Mouse (Mus musculus) hindbrain, embryonic 13.5 days (tissue): ENCODE measurements at regions not wholly inside any gene's neighbourhood (a gene's known extent, or its start where the extent isn't known, plus 50 kb on each side); places are given as distances from the start of the nearest gene placed in this dataset.
"Not testable (repeated sequence)": the region's sequence is repeated elsewhere in the genome, so short reads cannot be mapped to it uniquely, and the experiment has no call there.

Experiments used
- ATAC-seq: fragments of 200-750 bp; cut with Nextera tagmentation; 2 replicates; pipeline ENCODE4 v1.8.0; 2017; ENCODE audit warnings: moderate TSS enrichment; ENCODE audit not compliant: low FRiP score
- H3K27ac ChIP-seq: fragments of 300-500 bp; sonication (generic); 2 replicates; pipeline ENCODE4 v1.5.1; 2015; ENCODE audit warnings: inconsistent platforms, mild to moderate bottlenecking, moderate library complexity
- H3K27me3 ChIP-seq: fragments of 300-500 bp; sonication (generic); 2 replicates; pipeline ENCODE4 v1.6.1; 2015; ENCODE audit warnings: mild to moderate bottlenecking, inconsistent platforms
- H3K36me3 ChIP-seq: fragments of 300-500 bp; sonication (generic); 2 replicates; pipeline ENCODE4 v1.6.1; 2015; ENCODE audit warnings: mild to moderate bottlenecking, inconsistent platforms
- H3K4me1 ChIP-seq: fragments of 300-500 bp; sonication (generic); replicated peaks from 2 replicates; pipeline ENCODE4 v1.6.1; 2015; ENCODE audit warnings: inconsistent platforms
- H3K4me2 ChIP-seq: fragments of 300-500 bp; sonication (generic); 2 replicates; pipeline ENCODE4 v1.6.1; 2015; ENCODE audit warnings: inconsistent platforms, mild to moderate bottlenecking, moderate library complexity
- H3K4me3 ChIP-seq: fragments of 300-500 bp; sonication (generic); 2 replicates; pipeline ENCODE4 v1.5.1; 2015; ENCODE audit warnings: mild to moderate bottlenecking, inconsistent platforms
- H3K9ac ChIP-seq: fragments of 300-500 bp; sonication (generic); 2 replicates; pipeline ENCODE4 v1.6.1; 2015; ENCODE audit warnings: mild to moderate bottlenecking, inconsistent platforms
- H3K9me3 ChIP-seq: fragments of 300-500 bp; sonication (generic); 2 replicates; pipeline ENCODE4 v1.6.1; 2016; ENCODE audit warnings: inconsistent platforms
- whole genome bisulfite sequencing: fragments of 180-500 bp; shearing (Covaris S2); methylation state at CpG from one replicate; pipeline ENCODE4 v1.1.7; 2015; 5-methylcytosine and 5-hydroxymethylcytosine counted together

DNA sequence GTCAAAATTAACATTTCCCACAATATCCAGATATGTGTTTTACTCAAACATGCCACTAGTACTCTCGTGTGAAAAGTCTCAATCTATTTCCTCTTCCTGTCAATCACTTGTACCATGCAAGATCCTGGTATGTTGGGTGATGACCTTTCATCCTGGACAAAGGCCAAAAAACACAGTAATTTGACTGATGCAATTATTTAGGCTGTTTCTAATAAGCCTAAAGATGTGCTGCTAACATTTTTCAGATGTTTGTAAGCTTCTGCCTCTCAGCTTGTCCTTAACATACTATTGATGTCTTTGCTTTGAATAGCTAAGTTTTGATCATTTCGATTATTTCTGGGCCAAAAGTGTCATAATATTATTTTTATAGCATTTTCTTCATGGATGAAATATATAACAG is 418.4 kb upstream of the Arrdc4 start:
- Histone ChIP-seq H3K9me3 (no peaks in the 10 kb centered on the region), H3K4me3 (no peak overlapping the region), H3K4me2 (no peak overlapping the region), H3K27me3 (no peaks in the 10 kb centered on the region), H3K9ac (no peak overlapping the region), H3K36me3 (no peaks in the 10 kb centered on the region), H3K4me1 (no peaks in the 10 kb centered on the region), H3K27ac (no peak overlapping the region)
- whole genome bisulfite sequencing: 60% methylated on average over 2 of the region's 2 CpGs
- ATAC-seq: no peak

- no peaks in the 10 kb centered on the region for H3K9me3 ChIP-seq
- ATAC-seq: no peak
- no peaks in the 10 kb centered on the region for H3K27me3 ChIP-seq
- H3K4me3 ChIP-seq: no peak overlapping the region
- H3K9ac ChIP-seq: no peak overlapping the region
- WGBS: 75% methylated on average over 4 of the region's 4 CpGs
- H3K27ac ChIP-seq: no peak overlapping the region
- no peaks in the 10 kb centered on the region for H3K36me3 ChIP-seq
- no peak overlapping the region for H3K4me2 ChIP-seq
- no peaks in the 10 kb centered on the region for H3K4me1 ChIP-seq
These were observed 412.9 kb upstream of the Arrdc4 start for GRCm38 (mm10) chr7:69161916-69162315.

DNA sequence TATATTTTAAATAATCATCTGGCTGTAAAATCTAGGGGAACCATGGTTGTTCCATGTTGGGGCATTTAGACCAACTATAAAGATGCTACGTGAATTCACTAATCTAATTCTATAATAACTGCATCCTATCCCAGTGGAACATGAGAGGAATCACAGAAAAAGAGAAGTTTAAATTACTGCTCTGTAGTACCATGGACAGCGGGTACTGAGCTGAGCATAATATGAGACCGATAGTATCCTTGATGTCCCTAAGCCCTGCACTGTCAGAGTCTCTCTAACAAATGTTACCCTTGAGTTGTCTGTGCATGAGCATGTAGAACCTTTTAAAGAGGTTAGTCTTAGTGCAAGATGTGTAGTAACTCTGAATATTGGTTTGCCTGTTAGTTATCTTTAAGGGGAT is 393.3 kb upstream of the Arrdc4 start:
- no peaks in the 10 kb centered on the region for H3K9me3 ChIP-seq
- ATAC-seq: no peak
- no peak overlapping the region for H3K27ac ChIP-seq
- no peak overlapping the region for H3K4me2 ChIP-seq
- H3K27me3 ChIP-seq: no peaks in the 10 kb centered on the region
- H3K4me3 ChIP-seq: no peak overlapping the region
- no peaks in the 10 kb centered on the region for H3K4me1 ChIP-seq
- H3K9ac ChIP-seq: no peak overlapping the region
- 86% methylated on average over 3 of the region's 3 CpGs for WGBS
- no peaks in the 10 kb centered on the region for H3K36me3 ChIP-seq

- Histone ChIP-seq H3K36me3 (no peaks in the 10 kb centered on the region), H3K9ac (no peak overlapping the region), H3K4me1 (no peaks in the 10 kb centered on the region), H3K27me3 (no peaks in the 10 kb centered on the region), H3K4me3 (no peak overlapping the region), H3K4me2 (no peak overlapping the region), H3K27ac (no peak overlapping the region), H3K9me3 (no peaks in the 10 kb centered on the region)
- ATAC-seq: no peak
- WGBS: 80% methylated on average over 2 of the region's 2 CpGs
These were observed 384.4 kb upstream of the Arrdc4 start for GRCm38 (mm10) chr7:69133441-69133840.

- H3K9me3 ChIP-seq, H3K36me3 ChIP-seq, H3K4me3 ChIP-seq, ATAC-seq, H3K27me3 ChIP-seq, H3K4me1 ChIP-seq, H3K9ac ChIP-seq, H3K4me2 ChIP-seq, H3K27ac ChIP-seq: not testable (repeated sequence)
- WGBS: 100% methylated on average over 2 of the region's 4 CpGs
These were observed 352.7 kb upstream of the Arrdc4 start for GRCm38 (mm10) chr7:69101770-69102169.

DNA sequence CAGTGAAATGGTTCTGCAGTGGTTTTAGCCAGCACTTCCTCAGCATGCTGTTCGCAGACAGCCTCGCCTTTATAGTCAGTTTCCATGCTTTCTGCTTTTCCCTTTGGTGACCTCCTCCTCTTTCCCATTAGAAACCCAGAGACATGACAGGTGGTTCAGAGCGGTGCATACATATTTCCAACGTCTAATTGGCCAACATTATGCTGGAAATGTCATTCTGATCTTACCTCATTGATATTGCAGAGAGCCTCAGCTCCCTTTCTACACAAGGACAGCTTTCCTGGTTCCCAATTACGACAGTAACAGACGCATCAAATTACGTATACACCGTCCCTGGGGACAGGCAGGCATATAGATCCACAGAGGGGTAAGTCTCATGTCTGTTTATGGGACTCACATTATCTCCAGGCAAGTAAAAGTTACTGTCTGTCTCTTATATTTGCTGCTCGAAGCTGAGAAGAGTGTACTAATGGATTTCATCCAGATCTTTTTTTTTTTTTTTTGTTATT is 348.6 kb upstream of the Arrdc4 start:
- Histone ChIP-seq H3K4me1 (peaks cover 5% of the 10 kb centered on the region; the same call in 1 of the 2 replicates), H3K36me3 (no peaks in the 10 kb centered on the region), H3K4me2 (no peak overlapping the region), H3K27ac (no peak overlapping the region), H3K27me3 (no peaks in the 10 kb centered on the region), H3K9me3 (no peaks in the 10 kb centered on the region), H3K9ac (no peak overlapping the region), H3K4me3 (no peak overlapping the region)
- WGBS: 49% methylated on average over 9 of the region's 9 CpGs
- ATAC-seq: no peak

GRCm38 (mm10) chr7:69074780-69075179 is 325.7 kb upstream of the Arrdc4 start:
- 89% methylated on average over 7 of the region's 7 CpGs for WGBS
- Histone ChIP-seq H3K27me3 (no peaks in the 10 kb centered on the region), H3K4me1 (no peaks in the 10 kb centered on the region), H3K9me3 (no peaks in the 10 kb centered on the region), H3K4me2 (no peak overlapping the region), H3K9ac (no peak overlapping the region), H3K4me3 (no peak overlapping the region), H3K27ac (no peak overlapping the region), H3K36me3 (no peaks in the 10 kb centered on the region)
- no peak for ATAC-seq

DNA sequence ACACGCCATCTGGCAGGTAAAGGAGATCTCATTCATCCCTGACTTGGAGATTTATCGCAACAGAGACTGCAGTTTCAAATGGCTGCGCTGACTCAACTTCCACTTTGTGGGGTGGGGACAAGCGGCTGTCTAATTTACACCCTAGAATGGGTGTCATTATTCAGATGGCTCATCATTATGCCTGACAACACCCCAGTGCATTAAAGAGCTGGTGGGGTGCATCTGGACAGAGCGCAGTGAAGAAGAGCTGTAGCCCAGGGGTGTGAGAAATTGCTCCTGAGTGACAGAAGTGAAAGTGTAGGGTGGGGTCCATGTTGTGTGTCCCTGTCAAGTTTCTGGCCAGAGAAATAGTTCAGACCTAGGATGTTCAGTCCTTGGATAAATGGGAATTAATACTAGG is 314.0 kb upstream of the Arrdc4 start:
- Histone ChIP-seq H3K9me3 (no peaks in the 10 kb centered on the region), H3K27me3 (no peaks in the 10 kb centered on the region), H3K4me3 (no peak overlapping the region), H3K36me3 (no peaks in the 10 kb centered on the region), H3K9ac (no peak overlapping the region), H3K27ac (0 out of 2 replicates have a peak overlapping the region, but pooled peaks have one; percentile 60), H3K4me2 (no peak overlapping the region), H3K4me1 (peaks cover 20% of the 10 kb centered on the region)
- no peak for ATAC-seq
- 61% methylated on average over 5 of the region's 5 CpGs for WGBS

DNA sequence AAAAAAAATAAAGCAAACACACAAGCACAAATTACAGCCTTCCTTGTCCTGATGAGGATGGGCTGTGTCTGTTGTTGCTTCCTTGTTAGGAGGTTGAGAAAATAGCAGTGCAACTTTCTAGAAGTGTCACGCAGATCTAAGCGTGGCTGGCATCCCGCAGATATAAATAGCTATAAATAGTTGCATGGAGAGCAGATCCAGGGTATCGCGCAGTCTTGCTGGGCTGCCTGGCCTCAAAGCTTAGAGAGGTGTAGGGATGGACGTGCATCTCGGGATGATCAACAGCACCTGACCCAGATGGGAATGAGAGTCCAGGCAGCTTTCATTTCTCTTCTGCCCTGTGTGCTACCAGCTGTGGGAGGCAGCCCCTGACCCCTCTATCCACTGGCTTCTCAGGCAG is 313.5 kb upstream of the Arrdc4 start:
- peak; percentile 52 for ATAC-seq
- peak overlapping the region; percentile 60; the same call in 1 of the 2 replicates for H3K27ac ChIP-seq
- WGBS: 84% methylated on average over 7 of the region's 7 CpGs

DNA sequence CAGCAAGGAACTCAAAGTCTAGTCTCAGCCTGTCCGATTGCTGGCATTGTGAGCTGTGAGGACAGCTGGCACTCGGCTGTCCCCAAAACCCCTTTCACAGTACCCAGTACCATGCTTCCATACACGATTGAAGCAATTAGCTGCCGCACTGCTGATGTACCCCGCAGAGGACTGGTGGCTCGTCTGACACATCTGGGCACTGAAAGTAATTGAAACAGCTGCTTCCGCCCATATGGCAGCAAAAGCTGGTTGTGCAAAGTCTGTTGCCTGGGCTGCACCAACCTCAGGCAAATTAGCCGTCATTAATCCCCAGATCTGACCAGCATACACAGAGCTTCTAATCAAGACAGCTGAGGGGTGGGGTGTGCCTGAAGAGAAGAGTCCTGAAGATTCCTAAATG is 313.1 kb upstream of the Arrdc4 start:
- Histone ChIP-seq H3K4me3 (no peak overlapping the region), H3K27me3 (no peaks in the 10 kb centered on the region), H3K4me1 (peaks cover 20% of the 10 kb centered on the region), H3K27ac (peak overlapping the region; percentile 60), H3K4me2 (no peak overlapping the region), H3K36me3 (no peaks in the 10 kb centered on the region), H3K9me3 (no peaks in the 10 kb centered on the region), H3K9ac (peak overlapping the region; percentile 24; the same call in 1 of the 2 replicates)
- 36% methylated on average over 8 of the region's 8 CpGs for WGBS
- peak; percentile 94 for ATAC-seq

More for the DNA sequence above, 313.5 kb upstream of the Arrdc4 start:
- Histone ChIP-seq H3K9me3 (no peaks in the 10 kb centered on the region), H3K4me1 (peaks cover 20% of the 10 kb centered on the region), H3K9ac (no peak overlapping the region; the same call in 1 of the 2 replicates), H3K4me3 (no peak overlapping the region), H3K36me3 (no peaks in the 10 kb centered on the region), H3K4me2 (no peak overlapping the region), H3K27me3 (no peaks in the 10 kb centered on the region)

- H3K9me3 ChIP-seq: no peaks in the 10 kb centered on the region
- peak; percentile 71; the same call in 1 of the 2 replicates for ATAC-seq
These were observed 312.2 kb upstream of the Arrdc4 start for GRCm38 (mm10) chr7:69061242-69061641.

DNA sequence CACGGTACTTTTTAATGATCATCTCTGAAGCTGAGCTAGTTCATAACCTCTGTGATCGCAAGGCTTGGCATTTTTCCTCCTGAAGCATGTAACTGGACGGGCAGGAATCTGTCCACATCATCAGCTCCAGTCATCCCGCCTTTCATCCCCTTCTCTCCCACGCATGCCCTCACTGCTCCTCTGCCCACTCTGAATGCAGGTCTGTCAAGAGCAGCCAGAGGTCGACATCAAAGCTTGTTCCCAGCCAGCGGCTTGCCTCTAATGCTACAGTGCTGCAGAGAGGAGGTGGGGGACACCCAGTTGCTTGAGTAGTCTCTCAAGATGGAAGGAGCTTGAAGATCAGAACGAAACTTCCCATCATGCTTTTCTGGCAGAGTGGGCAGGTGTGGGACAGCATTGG is 267.5 kb upstream of the Arrdc4 start:
- H3K36me3 ChIP-seq: no peaks in the 10 kb centered on the region
- H3K9ac ChIP-seq: no peak overlapping the region
- no peak for ATAC-seq
- no peak overlapping the region for H3K27ac ChIP-seq
- H3K4me1 ChIP-seq: no peaks in the 10 kb centered on the region; the same call in 1 of the 2 replicates
- no peaks in the 10 kb centered on the region for H3K9me3 ChIP-seq
- 44% methylated on average over 8 of the region's 8 CpGs for WGBS
- no peaks in the 10 kb centered on the region for H3K27me3 ChIP-seq
- no peak overlapping the region for H3K4me2 ChIP-seq
- H3K4me3 ChIP-seq: no peak overlapping the region

More at GRCm38 (mm10) chr7:69061242-69061641, 312.2 kb upstream of the Arrdc4 start:
- H3K9ac ChIP-seq: no peak overlapping the region
- H3K4me3 ChIP-seq: no peak overlapping the region
- 62% methylated on average over 4 of the region's 4 CpGs for WGBS
- H3K4me2 ChIP-seq: no peak overlapping the region
- H3K36me3 ChIP-seq: no peaks in the 10 kb centered on the region
- H3K27me3 ChIP-seq: no peaks in the 10 kb centered on the region
- H3K27ac ChIP-seq: peak overlapping the region; percentile 60
- H3K4me1 ChIP-seq: peaks cover 20% of the 10 kb centered on the region

- H3K4me2 ChIP-seq: no peak overlapping the region
- WGBS: 92% methylated on average over 4 of the region's 4 CpGs
These were observed 266.0 kb upstream of the Arrdc4 start for GRCm38 (mm10) chr7:69015047-69015446.

More at GRCm38 (mm10) chr7:69015047-69015446, 266.0 kb upstream of the Arrdc4 start:
- Histone ChIP-seq H3K27ac (no peak overlapping the region), H3K36me3 (no peaks in the 10 kb centered on the region), H3K4me3 (no peak overlapping the region), H3K9ac (no peak overlapping the region), H3K27me3 (no peaks in the 10 kb centered on the region), H3K9me3 (no peaks in the 10 kb centered on the region), H3K4me1 (no peaks in the 10 kb centered on the region; the same call in 1 of the 2 replicates)
- ATAC-seq: no peak
